Mouse (Mus musculus) frontal cortex, postnatal 36 days (tissue): ENCODE data around the gene Esd.

ENCODE experiments used
- DNase-seq, 2 experiments: peaks; one replicate each; pipeline ENCODE4 v3.0.0; 2022; ENCODE audit warnings: low spot score in 2 of 2

Esd gene

DNA sequence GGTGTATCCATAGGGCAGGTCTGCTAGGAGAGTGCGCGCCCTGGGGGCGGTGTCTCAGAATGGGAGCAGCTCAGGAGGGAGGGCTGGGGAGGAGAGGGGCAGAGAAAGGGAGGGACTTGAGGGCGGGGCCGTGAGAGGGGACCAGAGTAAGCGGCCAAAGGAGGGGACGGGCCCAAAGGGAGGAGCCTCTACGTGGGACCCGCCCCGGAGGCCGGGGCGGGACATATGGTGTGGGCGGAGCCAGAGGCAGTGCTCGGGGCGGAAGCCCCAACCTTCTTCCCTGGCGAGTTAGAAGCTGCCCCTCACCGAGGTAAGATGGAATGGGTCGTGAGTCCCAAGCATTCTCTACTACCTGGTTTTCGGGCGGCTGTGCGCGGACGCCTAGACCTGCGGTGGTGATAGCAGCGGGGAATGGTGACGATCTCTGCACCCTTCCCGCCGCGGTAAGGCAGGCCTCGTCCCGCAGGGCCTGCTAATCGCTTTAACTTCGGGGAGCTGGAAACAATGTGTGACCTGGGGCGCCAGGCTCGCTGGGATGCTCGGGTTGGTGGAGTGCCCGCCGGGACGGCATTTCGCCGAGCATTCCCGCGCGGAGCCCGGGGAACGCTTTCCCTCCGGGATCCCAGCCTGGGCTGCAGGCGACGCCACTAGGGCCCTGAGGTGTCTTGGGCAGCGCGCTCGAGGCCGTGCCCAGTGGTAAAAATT, at the start of gene Esd:
TSS of gene Esd (plus strand) at position 219 of the 705 bp plus-strand sequence.
- DNase-seq: peak; percentile 84 to 87

DNA sequence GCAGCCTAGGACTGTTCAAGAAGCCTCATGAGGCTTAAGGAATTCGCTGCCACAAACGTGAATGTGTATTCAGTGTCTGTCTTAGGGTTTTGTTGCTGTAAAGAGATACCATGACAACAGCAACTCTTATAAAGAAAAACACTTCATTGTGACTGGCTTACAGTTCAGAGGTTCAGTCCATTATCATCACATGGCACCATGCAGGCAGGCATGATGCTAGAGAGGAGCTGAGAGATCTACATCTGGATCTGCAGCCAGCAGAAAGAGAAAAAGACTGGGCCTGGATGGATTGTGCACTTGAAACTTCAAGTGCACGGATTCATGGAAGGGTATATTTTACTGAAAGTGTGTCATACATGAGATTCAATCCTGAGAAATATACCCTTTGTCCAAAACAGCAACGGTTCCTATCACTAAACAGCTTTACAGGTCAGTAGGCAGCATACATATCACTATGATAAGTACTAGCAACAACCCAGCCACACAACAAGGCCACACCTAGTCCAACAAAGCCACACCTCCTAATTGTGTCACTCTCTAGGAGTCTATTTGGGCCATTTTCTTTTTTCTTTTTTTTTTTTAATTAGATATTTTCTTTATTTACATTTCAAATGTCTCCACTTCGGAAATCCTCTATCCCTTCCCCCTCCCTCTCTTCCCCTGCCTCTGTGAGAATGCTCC, 47.7 kb upstream of the Esd start:
- no peak for DNase-seq

DNA sequence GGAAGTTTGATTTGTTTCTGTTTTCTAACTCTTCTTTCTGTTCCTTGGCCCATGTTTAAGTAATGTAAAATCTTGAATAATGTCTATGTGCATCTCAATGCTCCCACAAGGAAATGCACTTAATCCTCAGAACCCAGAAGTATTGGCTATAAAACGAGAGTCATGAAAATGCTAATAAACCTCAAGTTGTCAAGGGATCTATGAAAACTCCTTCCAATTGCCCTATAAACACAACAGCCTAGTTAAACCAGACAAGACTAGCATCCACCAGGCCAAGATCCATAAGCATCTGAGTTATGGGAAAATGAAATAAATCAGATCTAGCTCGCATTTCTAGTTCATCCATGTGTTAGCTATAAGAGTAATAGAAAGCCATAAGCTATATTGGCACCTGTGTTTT, 40.1 kb upstream of the Esd start:
- no peak for DNase-seq

DNA sequence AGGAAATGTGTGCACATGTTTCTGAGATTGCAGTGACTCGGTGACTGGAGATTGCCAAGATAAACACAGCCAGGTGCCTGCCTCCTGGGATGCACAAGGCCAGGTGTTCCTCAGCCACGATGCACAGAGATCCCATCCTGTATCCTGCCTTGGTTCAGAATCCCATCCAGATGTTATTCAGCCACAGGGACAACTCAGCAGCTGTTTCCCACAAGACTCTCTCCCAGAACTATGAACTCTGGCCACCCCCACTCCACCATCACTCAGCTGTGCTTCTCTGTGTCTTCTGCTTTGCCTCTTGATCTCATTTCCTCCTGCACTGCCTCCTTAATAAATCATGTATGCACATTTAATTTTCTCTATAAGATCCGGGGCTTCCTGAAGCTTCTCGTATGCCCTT, 35.3 kb upstream of the Esd start:
- no peak for DNase-seq

DNA sequence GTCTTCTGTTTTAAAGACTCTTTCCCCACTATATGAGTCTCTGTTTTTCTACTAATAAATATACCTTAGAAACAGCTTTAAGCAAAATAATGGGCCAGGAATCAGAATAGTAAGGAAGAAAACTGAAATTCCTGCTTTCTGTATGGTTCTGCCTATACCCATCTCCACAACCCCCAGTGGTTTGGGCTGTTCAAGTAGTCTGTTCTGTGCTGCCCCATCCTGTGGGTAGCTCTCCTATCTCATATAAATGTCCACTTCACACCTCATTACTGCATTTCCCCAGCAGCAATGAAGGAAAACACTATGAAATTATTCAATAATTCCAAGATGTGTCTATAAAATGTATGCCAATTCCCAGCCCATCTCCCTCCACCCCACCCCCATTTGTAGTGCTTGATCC, 34.7 kb upstream of the Esd start:
- no peak for DNase-seq

DNA sequence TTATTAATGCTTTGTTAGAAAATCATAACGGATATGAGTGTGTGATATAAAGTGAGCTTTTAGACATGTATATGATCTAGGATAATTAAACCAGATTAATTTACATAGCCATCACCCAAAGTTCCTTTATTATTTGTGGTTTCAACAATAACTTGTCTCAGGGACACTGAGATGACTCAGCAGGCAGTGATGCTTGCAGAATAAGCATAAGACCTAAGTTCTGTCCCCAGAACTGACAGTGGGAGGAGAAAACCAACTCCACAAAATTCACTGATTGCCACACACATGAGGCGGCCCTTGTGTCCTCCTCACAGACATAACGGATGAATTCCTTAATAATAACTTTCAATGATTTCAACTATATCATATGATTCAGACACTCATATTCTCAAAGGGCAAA, 32.9 kb upstream of the Esd start:
- no peak for DNase-seq

DNA sequence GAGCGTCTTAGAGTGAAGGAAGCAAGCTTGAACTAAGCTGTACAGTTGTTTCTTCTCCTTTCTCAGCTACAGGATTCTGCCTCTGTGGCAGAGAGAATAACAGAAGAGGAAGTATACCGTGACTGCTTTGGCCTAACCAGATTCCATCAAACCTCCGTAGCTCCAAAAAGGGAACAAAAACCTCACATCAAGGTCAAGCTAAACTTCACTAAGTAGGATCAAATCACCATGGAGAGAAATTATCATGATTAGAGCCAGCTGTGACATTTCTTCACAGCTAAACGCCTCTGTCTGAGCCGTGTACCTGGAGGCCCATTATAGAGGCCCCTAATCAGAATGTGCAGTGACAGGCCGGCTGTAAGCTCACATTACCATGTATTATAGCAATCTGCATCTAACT, 28.2 kb upstream of the Esd start:
- no peak for DNase-seq

DNA sequence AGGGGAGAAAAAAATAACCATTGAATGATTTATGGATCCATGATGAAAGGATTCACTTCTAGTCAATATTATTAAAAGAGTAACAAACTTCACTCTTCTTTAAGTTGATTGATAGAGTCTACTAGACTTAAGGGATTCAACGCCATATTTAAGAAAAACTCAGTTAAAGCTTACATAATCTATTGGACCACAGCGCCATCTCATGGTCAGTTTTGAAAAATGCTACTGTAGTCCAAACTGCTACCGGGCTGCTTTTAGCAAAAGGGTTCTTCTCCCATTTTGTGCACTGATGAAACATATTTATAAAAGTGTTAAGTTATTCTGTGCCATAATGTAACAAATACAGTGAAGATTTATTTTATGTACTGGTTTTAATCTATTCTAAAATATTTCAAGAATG, 23.0 kb upstream of the Esd start:
- peak; percentile 33 to 52 for DNase-seq

DNA sequence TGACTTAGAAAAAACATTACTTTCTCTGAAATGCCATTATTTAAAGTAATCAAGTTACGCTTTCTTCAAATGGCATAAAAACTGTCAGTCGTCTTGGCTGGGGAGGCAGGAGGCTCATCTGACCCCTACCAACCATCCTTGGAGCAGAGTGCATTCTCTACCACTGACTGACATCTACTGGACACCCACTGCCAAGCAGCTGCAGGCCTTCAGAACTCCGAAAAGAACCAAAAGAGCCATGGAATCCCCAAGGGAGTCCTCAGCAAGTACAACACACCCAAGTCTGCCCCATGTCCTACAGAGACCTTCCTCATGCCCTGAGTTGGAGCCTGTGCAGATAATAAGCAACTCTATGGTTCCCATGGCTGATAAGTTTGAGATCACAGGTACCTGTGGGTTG, 8.6 kb upstream of the Esd start:
- DNase-seq: no peak

DNA sequence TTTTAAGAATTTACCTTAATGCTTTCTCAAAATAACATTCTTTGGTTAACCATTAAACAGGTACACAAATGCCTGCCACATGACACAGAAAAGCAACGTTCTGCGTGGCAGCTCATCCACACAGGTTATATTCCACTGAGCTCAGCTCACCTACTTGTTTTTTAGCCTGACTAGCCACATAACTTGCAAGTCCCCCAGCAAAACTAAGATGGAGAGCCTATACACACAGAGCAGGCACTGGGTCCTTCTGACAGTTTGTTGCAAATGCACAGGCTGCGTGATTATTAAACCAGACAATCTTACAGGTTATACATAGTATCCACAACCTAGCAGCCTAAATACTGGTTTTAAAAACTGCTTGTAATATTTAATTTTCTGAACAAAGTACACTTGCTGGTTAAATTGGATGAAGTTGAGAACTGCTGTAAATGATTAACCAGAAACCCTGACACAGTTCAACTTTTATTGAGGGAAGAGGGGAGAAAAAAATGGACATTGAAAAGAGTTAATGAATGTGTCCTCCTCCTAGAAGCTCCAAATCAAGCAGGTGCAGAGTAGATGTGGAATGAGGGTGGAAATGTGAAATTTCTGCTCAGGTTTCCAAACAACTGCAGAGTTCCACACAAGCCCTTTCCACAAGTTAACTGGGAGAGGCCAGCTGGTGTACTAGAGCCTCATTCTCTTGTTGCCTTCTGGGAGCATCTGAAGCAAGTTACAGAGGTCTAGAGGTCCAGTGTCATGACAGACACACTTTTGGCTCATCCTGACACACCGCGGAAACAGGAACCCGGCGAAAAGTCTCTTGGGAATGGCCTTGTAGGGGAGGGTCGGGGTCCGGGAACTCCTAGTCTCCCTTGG, 647 bp upstream of the Esd start:
- peak in 1 of 2 experiments; percentile 11 for DNase-seq

DNA sequence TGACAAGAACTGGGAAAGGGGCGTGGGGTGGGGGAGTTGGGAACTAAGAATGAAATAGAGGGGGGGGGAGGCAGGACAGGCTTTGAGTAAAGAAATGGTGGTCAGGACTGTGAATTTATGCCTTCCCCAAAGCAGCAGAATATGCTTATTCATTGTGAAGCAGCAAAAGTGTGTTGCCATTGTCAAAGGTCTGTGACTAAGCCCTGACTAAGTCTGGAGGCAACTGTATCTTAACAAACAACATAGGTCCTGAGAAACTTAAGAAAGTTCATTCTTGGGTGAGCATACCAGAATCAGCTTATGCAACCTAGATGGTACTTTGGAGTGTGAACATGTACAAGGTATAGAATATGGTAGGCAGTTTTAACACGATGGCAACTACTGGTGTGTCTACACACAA, 1.3 kb downstream of the Esd start:
- no peak for DNase-seq

DNA sequence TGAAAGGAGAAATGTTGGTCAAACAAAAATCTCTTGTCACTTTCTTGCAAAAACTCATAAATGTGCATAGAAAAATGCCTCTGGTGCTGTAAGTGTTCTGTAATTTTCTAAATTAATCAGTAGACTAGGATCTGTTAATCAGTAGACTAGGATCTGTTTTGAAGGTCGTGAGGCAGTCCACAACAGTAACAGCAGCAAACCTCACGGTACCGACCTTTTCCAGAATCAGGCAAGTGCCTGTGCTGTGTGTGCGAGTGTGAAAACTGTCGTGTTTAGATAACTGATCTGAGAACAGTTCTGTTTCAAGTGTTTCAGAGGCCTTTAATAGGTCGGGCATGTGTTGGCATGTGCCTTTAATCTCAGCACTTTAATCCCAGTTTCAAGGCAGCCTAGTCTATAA, 3.4 kb downstream of the Esd start:
- DNase-seq: no peak

DNA sequence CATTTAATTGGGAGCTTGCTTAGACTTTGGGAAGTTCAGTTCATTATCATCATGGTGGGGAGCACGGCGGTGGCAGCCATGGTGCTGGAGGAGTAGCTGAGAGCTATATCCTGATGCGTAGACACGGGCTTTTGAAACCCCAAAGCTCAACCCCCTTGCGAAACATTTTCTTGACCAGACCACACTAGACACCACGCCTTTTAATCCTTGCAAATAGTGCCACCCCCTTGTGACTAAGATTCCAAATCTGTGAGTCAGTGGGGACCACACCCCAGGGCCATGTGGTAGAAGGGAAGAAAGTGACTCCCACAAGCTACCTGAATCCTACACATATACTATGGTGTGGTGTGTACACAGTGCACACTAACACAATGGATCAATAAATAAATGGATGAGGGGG, 4.8 kb downstream of the Esd start:
- DNase-seq: no peak

DNA sequence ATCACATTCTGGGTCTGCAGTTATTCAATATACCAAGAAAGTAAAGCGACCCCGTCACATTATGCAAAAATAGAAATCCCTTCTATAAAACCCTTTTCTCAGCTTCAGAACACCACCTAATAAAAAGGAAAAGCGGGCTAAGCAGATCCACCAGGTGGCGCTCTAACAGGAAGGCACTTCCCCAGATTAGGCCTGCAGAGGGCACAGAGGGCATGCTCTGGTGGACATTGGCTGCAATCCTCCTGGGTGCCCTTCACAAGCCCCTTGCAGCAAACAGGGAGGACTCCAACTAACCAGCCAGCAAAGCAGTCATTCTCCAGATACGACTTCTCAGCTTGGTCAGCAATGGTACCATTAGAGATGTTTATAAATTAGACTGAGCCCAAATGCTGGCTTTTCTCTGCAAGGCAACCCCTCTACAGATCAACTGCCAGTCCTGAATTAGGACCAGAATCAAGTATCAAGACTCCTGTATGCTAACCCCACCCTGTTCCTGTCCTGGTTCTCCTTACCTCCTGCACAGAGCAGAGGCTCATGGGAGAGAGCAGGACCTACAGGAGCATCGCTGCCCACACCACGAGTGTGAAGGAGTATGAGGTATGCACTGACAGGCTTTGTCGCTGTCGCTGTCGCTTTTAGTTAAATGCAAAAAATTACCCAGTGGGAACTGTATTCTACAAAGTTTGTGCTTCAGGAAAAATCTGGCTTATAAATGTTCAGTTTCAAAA, 32.3 kb downstream of the Esd start:
- DNase-seq: peak; percentile 63 to 68

DNA sequence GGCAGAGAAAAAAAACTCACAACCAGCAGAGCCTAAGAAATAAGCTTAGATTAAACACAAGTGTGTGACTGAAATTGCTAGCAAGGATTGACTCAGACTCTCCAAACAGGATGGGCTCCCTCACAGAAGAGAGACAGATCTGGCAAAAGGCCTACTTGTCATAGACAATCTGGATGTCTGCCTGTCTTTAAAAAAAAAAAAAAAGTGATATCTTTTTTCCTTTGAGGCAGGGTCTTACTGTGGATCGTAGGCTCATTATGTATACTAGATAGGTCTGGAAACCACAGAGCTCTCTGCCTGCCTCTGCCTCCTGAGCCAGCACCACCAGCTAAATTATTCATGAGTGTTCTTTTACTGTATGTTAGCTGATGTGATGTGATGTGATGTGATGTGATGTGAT, 35.8 kb downstream of the Esd start:
- DNase-seq: no peak

DNA sequence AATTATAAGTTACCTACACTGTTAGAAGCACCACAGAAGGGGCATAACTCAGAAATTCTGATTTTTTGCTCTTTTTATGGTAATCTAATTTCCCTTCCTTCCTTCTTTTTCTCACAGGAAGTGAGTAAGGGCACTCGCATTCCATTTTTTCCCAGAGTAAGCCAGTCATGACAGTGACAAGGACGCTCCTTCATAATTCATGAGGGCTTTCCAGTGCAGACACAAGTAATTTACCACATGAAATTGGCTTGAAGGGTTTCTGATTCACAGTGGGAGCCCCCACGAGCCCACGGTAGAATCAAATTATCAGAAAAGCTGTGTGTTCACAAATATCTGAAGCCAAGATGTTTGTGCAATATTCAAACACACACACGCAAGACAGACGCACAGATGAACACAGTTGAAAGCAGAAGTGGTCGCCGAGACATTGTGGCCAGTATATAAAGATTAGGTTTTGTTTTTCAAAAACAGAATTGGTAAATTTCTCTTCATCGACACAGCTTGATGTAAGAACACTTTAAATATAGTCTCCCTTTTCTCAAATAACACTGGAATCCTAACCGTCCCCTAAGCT, 42.0 kb downstream of the Esd start:
- no peak for DNase-seq

DNA sequence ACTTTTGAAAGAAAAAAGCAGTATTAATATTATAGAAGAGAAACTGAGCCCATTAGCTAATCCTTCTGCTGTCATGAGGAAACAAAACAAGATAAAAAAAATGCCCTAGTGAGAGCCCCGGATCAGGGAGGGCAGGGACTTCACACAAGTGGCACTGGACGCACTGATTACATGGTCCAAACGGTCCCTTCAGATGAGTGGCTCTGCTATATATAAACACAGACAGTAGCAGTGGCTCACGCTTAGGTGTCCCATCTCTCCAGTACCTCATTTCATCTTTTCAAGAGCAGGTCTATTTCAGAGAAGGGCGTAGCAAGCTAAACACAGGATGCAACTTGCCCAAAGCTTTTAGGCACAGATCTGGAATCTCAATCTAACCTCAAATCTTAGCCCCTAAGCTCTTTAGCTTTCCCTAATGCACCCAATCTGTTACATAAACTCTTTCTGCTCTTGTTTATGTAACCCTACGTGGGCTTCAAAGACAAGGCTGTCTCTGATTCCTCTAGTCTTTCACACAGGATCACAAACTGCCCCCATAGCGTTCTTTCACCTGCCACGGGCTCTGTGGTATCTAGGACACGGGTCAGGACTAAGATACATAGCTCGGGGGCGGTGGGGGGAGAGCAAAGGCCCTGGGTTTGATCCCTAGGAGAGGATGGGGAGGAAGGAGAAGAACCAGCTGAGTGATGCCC, 52.3 kb downstream of the Esd start:
- DNase-seq: no peak

DNA sequence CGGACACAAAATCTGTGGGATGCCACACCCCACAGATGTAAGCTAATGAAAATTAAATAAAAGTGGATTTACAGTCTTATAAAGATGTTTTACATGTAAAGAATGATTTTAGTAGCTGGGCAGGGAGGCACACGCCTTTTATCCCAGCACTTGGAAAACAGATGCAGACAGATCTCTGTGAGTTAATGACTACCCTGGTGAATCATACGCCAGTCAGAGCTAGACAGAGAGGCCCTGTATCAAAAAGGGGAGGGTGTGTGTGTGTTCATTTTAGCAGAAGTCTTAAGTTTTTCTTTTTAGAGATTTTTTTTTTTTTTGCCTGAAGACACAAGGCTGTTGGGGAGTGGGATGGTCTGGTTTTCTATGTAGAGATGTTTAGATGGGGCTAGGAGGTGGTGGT, 55.6 kb downstream of the Esd start:
- DNase-seq: no peak

DNA sequence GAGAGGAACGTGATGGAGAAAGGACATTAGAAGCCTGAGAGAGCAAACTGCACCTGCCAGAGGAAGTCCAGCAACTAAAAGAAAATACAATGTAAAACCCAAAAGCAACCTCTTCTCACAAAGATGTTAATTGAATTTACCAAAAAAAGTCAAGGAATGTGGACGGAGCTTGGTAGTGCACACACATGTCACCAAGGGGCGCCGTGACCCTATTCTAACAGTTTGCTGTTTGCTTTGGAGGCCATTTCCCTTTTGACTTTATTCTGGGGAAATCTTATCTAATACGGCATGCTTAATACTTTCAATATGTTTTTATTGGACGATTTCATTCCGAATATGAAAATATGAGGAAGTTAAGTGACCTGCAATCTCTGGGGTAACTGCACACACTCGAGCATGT, 56.7 kb downstream of the Esd start:
- DNase-seq: no peak

DNA sequence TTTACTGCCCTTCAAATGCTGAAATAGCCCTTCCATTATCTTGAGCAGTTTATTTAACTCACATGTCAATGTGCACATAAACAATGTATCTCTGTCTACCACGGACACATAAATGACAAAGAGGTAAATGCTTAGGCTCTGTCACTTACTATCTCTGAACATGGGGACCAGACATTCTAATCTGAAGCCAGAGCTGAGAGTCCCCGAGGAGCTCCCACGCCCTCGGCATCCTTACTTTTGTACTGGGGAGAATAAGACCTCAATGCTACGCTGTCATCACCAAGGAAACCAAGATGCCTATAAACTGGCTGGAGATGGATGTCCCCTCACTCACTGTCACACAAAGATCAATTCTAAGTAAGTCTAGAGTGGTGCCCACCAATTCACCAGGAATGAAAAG, 58.4 kb downstream of the Esd start:
- no peak for DNase-seq

DNA sequence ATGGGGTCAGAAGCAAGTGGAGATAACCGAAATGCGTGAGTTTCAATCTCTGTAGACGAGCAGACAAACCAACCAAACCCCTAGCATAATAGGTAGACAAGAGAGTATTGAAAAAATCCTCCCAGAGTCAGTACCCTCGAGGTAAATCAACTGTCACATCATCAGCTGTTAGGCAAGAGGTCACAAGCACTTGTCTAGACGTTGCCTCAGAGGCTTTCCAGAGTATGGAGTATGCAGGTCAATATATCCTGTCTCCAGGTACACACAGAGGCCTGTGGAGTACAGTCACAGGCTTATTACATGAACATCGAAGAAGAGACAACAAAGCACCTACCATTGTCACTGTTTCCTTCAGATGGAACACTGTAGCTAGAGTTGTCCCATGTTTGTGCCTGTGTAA, 60.7 kb downstream of the Esd start:
- no peak for DNase-seq
